Mouse (Mus musculus) cerebellum, postnatal 25 days (tissue): Measurements from ENCODE around the gene Sept10.

Experiments used
- DNase-seq, 2 experiments: peaks; one replicate each; pipeline ENCODE4 v3.0.0; 2021; ENCODE audit warnings: mixed read lengths in 2 of 2

Sept10 gene

DNA sequence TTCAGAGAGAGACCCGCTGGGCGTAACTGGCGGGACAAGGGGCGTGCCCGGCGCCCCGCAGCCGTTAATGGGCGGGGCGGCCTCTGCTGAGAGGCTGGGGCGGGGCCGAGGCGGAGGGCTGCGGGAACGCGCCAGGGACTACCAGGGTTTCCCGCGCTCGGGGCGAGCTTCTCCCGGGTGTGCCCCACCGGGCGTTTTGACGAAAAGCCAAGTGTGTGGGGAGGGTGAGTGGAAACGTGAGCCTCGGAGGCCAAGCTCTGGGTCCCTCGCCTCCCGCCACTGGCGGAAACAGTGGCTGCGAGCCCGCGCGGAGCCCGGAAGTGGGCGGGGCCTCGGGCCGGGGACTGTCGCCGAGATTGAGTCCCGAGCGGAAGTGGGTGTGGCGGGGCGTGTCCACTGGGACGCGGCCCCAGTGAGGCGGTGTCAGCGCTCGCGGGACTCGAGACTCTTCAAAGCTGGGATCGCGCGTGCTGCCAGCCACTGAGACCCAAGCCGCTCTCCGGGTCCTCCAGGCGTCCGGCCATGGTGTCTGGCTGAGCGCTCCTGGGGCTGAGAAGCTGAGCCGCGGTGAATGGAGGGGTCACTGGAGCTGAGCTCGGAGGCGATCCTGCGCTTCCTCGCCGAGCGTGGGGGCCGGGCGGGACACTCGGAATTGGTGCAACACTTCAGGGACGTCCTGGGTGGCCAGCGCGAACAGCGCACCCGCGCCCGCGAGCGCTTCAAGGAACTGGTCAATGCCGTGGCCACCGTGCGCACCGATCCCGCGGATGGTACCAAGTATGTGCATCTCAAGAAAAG, at the start of gene Sept10, which contains the start of gene Sowahc:
Sept10 (minus strand) TSS at position 375 of the 798 bp plus-strand sequence.
Sowahc (plus strand) TSS at position 481 of the 798 bp plus-strand sequence.
- DNase-seq = peak; percentile 98 to 99

DNA sequence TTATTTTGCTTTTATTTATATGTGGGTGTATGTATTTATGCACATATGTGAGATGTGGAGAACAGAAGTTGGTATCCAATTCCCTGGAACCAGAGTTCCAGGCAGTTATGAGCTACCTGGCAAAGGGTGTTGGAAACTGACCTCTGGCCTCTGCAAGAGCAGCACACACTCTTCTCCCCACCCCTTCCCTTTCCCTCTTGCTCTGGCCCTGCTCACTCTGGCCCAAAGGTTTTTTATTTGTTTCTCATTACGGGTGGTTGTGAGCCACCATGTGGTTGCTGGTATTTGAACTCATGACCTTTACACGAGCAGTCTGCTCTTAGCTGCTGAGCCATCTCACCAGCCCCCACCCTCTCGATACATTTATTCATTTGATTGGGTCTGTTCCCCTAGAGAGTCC, 47.1 kb upstream of the Sept10 start:
- DNase-seq = no peak

DNA sequence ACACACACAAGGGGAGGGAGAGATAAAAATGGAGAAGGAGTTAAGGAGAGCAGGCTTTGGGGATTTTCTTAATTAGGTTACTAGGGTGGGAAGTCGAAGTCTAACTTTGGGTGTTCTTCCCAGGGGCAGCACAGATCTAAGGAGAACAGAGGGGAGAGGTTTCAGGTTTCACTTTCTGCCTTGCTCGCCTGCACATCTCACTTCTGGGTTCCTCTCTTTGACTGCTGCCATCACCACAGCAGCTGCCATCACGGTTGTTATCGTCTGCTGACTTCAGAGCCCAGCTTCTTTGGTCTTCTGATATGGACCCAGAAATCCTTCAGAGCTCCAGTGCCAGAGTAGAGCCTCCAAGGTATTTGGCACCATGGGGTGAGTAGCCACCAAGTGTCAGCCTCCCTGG, 46.5 kb upstream of the Sept10 start:
- no peak for DNase-seq

DNA sequence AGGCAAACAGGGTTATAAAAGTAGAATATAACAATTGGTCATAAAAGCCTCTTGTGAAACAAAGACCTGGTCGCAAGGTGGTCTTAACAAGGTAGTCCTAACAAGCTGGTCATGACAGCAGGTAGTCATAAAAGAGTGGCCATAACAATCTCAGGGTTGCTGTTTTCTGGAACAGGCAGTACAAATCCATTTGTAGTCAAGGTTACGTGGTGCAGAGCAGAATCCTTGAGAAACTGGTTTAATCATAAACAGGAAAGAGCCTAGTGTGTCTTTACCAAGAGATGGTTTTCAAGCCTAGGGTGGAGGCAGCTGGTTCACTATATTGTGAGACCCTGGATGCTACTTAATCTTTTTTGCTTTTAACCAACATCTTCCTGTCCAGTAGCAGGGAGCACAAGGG, 45.6 kb upstream of the Sept10 start:
- no peak for DNase-seq

DNA sequence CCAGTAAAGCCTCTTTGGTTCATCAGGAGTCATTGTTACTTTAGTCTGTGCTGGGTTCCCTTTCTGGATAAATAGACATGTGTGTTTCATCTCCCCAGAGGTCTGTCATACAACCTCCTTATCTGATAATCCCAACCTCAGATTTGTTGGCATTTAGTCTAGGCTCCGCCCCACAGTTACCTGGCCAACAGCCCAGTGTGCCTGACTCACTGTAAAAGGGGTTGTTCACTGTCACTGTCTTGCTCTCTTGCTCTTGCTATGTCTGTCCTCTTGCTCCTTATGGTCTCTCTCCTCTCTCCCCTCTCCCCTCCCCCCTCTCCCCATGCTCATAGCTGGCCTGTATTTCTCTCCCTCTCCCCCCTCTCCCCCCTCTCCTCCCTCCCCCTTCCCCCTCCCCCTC, 44.5 kb upstream of the Sept10 start:
- no peak for DNase-seq

DNA sequence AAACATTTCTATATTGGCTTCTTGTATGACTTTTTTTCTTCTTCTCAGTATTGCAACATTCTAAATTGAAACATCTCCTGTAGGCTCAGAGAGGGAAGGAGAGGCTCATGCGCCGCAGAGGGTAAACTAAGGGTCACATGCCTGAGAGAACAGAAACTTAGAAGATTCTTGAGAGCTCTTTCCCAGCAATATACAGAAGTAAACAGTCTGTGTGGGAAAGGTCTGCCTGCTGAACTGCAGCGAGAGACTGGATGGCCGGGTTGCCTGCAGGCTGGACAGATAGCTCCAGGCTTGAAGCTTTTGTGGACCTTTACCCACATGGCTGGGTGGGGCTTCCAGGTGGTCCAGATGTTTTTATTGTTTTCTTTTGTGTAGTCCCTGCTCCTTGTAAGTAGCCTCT, 44.0 kb upstream of the Sept10 start:
- no peak for DNase-seq

DNA sequence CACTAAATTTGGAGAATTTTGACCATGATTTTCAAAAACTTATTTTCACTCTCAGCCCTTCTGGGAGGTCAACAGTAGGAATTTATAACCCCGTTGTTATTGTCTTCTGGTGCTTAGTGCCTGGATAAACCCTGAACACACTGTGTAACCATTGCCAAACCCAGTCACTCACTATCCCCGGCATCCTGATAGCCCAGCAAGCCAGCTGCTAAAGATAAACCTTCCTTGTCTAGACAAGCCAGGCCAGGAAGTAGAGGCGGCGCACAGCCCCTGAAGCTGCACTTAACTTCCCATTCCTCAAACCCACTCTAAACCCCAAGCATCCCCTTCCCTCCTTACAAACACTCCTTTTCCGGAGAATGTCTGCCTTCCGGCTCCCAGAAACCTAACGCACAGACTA, 43.4 kb upstream of the Sept10 start:
- DNase-seq = no peak

DNA sequence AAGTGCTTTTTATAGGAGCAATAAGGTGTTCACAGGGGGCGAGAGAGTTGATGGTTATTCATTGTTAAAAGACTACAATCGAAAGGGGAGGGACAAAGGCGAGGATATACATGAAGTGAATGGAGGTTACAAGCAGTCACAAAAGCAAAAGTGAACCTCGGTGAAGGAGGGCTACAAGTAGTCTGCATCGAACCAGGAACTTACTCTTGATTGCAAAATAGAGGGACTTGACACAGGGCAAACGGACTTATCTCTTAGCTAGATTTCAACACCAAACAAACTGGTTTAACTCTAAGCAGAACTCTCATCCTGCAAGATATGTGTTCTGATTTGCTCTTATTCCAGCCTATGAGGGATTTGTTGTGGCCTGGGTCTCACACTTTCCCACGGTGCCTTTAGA, 41.3 kb upstream of the Sept10 start:
- no peak for DNase-seq

DNA sequence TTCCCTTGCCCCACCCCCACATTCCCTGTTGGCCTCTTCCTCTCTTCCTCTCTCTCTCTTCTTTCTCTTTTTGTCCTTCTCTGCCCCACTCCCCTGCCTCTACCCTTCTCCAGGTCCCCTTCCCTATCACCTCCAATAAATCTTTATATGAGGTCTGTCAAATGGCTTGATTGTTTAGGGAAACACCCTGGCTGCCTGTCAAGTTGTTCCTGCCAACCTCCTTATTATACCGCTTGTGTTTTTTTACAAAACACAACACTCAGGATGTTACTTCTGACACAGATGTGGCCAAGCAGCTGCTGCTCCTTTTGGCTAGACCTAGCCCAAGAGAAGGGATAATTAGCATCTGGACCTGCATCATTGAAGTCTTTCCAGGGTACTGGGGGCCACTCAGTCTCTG, 40.4 kb upstream of the Sept10 start:
- no peak for DNase-seq

DNA sequence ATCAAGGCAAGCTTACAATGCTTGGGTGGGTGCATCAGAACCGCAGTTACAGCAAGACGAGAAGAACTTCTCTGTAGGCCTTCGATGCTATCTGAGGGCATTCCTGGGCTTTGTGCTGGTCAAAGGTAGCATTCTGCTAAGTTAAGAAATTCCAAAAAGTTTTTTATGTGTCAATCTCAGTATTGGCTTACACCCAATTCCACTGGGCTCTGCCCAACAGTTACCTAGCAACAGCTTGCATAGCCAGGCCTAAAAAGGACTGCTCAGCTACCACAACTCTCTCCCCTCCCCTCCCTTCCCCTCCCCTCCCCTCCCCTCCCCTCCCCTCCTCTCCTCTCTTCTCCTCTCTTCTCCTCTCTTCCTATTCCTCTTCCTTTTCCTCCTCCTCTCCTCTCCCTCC, 40.0 kb upstream of the Sept10 start:
- DNase-seq = no peak

DNA sequence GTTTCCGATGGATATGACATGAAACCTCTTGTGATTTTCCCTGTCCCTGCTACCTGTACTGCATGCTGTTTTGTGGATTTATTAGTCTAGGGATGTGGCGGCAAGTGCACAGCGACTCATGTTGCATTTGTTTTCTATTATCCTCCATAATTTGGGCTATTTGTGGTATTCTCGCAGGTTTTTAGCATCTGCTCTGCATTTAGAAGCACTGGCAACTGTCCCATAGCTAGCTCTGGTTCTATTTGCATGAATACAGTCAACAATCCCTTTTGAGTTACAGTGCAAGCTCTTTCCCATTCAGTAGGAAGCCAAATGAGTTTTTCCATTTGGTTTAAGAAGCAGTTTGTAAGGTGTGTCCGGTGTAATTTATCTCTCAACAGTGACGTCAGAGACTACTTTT, 37.9 kb upstream of the Sept10 start:
- no peak for DNase-seq

DNA sequence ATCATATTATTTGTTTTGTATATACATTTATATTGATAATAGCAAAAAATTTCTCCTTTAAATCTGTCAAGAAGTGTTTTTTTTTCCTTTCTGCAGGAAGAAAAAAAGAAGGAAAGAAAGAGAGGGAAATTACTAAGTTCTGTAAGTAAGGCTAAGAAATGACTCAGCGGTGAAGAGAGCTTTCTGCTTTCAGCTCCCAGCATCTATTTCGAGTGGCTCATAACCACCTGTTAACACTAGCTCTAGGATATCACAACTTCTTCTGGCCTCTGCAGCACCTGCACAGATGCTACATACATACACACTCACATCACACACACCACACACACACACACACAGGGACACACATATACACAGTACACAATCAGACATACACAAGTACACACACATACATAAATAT, 34.9 kb upstream of the Sept10 start:
- DNase-seq = no peak

DNA sequence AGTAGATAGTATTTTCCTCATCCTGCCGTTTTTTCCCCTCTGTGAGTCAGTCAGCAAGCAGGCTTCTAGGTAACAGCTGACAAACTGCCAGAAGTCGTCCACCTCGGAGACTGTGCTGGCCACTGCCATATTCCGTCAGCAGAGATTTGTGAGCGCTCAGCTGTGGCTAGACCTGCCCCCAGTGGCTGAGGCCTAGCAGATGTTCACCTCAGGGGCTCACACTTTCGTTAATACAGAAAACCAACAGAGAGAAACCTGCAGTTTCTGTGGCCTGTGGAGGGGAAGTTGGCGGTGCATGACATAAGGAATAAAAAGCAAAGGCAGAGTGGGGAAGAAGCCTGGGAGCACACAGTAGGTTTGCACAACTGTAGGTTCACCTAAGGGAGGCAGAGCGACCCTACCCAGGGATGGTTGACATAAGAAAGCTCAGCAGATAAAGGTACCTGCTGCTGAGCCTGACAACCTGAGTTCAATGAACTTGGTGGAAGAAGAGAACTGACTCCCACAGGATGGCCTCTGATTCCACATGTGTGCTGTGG, 32.0 kb upstream of the Sept10 start:
- DNase-seq = no peak

DNA sequence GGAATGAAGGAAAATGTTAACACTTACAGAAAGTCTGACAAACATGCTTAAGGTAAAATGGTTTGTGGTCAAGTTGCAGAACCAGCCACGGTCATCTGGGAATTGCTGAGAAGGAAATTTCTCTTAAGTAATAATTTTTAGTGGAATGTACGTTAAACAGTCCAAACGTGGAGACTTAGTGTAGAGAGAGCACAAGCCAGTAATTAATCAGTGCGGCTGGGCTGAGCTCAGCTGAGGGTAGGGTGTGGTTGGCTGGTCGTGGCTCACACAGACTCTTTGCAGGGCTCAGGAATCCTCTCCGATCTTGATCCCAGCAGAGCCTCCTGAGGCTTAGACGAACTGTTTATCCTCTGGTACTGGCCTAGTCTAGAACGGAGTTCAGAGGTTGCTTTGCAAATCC, 30.7 kb upstream of the Sept10 start:
- no peak for DNase-seq

DNA sequence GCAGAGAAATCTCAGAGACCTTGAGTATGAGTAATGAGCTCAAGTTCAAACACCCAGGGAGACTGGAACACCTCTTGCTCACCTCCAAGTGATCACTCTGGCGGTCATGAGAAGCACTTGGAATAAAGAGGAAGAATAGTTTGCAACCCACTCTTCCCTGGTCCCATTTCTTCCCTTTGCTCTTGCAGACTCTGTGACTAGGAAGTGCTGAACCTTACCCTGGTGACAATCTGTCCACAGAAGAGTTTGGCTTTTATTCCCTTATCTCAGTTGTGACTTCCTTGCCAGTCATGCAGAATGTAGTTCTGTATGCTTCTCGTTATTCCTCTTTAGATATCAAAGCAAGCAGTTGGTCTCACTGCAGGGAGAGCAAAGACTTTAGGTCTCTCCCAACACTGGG, 30.3 kb upstream of the Sept10 start:
- DNase-seq = no peak

DNA sequence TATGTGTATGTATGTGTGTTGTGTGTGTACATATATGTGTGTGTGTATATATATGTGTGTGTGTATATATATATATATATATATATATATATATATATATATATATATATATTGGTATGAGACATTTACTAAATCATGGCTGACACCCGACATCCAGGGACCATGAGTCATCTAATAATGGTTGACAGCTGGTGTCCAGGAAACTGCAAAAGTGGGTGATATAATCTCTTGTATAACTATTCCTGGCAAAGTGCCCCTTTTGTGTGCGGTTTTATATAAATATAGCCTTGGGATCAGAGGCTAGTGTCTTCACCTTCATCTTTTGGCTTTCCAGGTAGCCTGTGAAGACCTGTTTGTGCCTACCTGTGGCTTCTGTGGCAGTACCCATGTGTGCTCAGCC, 29.0 kb upstream of the Sept10 start:
- DNase-seq = no peak

DNA sequence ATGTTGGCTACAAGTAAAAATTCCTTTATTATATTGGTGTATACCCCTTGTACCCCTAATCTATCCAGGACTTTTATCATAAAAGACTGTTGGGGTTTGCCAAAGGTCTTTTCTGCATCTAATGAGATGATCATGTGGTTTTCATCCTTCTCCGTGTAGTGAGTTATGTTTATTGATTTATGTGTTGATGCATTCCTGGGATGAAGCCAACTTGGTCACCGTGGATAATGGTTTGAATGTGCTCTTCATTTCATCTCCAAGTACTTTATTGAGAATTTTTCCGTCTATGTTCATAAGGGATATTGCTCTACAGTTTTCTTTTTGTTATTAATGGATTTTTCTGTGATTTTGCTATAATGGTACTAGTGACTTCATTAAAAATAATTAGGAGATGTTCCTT, 27.9 kb upstream of the Sept10 start:
- no peak for DNase-seq

DNA sequence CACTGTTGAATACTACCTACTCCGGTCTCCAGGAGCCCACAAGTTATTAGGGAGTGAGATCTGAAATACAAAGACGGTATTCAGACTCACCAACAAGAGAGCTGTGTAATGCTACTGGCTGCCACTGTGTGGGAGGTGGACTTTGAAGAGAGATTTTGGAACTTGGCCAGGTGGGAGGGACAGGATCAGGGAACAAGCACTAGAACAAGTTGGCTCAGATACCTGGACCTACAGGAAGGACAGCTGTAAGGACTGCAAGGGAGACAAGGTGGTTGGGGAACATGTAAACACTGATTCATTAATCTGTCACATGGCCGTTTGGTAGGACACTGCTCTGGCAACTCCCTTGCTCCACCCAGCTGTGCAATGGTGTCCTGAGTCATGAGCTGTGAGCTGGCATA, 19.5 kb upstream of the Sept10 start:
- DNase-seq = no peak

DNA sequence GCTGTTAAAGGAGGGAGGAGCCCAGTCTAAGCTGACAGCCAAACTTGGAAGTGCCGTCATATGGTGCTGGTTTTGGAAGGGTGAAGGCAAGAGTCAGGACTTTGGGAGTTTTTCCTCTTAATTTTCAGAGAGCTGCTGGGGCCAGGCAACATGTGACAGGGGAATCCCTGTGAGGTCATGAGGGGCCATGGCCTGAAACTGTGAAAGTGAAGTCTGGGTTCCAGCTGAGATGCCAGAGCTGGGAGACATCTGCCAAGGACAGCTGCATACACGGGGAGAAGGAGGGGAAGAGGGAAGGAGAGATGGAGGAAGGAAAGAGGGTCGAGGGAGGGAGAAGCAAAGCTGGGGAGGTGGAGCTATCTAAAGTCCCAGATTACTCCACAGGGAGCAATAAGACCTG, 16.1 kb upstream of the Sept10 start:
- DNase-seq = no peak

DNA sequence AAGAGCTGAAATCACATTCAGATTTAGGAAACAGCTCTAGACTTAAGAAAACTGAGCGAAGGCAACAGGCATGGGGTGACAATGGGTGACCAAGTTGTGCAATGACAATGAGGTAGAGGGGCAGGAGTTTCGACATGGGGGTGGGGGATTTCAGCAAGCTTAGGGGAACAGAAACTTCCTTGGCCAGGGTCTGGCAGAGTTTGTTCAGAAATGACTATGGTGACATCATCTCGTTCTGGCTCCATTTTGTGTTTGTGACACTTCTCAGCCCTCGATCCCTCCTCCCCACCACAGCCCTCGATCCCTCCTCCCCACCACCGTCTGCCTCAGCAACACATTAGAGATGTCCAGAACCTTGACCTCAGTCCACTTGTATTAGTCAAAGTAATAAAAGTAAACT, 14.8 kb upstream of the Sept10 start:
- DNase-seq = no peak

DNA sequence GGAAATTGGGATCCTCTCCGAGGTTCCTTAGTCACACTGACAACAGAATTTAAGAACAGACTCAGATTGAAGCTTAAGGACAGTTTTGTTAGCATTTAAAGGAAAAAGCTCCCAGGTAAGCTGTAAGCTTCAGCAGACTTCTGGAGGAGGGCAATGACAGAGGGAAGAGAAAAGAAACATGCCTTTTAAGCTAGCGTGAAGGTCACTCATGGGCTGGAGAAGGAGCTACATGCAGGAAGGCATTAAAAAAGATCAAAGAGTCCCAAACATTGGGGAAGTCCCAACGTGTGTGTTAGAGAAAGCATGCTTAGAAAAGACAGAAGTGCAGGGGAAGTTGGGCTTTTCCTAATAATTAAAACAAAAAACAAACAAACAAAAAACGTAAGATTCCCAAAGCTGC, 14.2 kb upstream of the Sept10 start:
- no peak for DNase-seq

DNA sequence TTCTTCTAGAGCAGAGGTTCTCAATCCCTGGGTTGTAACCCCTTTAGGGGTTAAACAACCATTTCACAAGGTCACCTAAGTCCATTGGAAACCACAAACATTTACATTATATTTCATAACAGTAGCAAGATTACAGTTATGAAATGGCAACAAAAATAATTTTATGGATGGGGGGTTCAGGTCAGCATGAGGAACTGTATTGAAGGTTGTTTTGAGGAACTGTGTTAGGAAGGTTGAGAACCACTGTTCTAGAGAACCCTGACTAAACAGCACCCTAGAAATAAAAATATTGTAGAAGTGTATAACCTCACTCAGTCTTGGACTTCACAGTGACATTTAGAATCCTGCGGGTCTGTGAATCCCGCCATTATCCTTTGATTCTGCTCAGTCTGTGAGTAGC, 13.6 kb upstream of the Sept10 start:
- DNase-seq = no peak

DNA sequence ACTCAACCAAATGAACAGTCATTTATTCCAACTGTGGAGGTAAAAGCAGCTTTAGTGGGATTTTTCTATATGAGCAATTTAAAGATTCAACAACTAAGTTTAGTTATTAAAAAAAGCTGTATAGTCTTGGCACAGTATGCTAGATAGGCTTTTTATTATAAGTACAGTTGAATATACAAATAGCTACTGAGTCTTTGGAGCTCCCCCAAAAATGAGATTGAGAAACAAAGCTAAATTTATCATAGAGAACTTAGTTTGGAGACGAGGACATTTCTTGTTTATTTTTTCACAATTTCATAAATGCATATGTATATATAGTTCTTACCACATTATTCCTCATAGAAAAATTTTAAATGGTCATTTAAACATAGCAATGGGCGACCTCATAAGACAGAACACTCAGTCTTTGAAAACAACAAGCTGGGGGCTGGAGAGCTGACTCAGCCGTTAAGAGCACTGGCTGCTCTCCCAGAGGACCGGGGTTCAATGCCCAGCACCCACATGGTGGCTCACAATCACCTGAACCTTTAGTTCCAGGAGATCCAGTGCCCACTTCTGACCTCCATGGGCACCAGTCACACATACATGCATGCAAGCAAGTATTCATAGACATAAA, 7.7 kb upstream of the Sept10 start:
- no peak for DNase-seq

DNA sequence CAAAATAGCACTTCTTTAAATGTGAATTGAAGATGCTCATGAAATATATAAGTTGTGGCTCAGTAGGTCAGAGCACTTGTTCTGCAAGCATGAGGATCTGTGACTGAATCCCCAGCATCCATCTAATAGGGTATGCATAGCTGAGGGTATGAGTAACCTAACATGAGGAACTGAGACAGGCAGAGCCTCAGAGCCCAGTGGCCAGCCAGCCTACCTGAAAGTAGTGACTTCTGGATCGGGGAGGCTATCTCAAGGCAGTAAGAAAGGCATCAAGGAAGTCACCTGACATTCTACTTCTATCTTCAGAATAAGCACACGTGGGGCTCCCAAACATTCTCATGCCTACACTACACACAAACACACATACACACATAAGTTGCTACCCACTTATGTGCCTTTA, 3.5 kb upstream of the Sept10 start:
- no peak for DNase-seq

DNA sequence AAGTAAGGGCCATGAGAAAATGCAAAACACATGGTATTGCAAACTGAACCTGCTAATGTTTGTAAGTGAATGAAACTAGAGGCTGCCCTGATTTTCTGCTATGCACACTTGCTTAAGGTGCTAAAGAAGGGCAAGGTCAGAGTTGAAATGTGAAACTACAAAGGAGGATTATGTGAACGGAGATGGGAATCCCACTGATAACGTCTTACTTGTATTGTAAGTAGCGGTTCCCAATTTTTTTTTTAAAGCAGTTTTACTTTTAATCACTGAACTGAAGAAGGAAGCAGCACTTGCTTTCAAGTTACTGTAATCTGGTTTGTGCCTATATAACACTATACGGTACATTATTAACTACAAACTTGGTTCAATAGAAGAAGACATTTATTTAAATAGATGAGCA, 2.2 kb upstream of the Sept10 start:
- no peak for DNase-seq
